Mouse (Mus musculus) embryonic facial prominence, embryonic 15.5 days (tissue): ENCODE measurements around the gene Borcs5. TPM values are rescaled to one million over a fixed set of nuclear protein-coding genes. Genes with fewer than 3 reads are reported as not detected.

Experiments
- ATAC-seq: fragments of 200-750 bp; cut with Nextera tagmentation; 2 replicates; pipeline ENCODE4 v1.8.0; 2017; ENCODE audit warnings: low read depth, moderate TSS enrichment; ENCODE audit not compliant: insufficient number of reproducible peaks, low FRiP score, low TSS enrichment
- H3K27ac ChIP-seq: fragments of 300-500 bp; sonication (generic); replicated peaks from 2 replicates; pipeline ENCODE4 v1.5.1; 2015; ENCODE audit warnings: mild to moderate bottlenecking, inconsistent platforms
- H3K27me3 ChIP-seq: fragments of 300-500 bp; sonication (generic); 2 replicates; pipeline ENCODE4 v1.6.1; 2015; ENCODE audit warnings: inconsistent platforms
- H3K36me3 ChIP-seq: fragments of 300-500 bp; sonication (generic); 2 replicates; pipeline ENCODE4 v1.6.1; 2015; ENCODE audit warnings: mild to moderate bottlenecking, inconsistent platforms
- H3K4me1 ChIP-seq: fragments of 300-500 bp; sonication (generic); 2 replicates; pipeline ENCODE4 v1.6.1; 2015; ENCODE audit warnings: inconsistent platforms
- H3K4me2 ChIP-seq: fragments of 300-500 bp; sonication (generic); replicated peaks from 2 replicates; pipeline ENCODE4 v1.6.1; 2015; ENCODE audit warnings: mild to moderate bottlenecking, inconsistent platforms
- H3K4me3 ChIP-seq: fragments of 300-500 bp; sonication (generic); replicated peaks from 2 replicates; pipeline ENCODE4 v1.5.1; 2015; ENCODE audit warnings: mild to moderate bottlenecking, inconsistent platforms
- H3K9ac ChIP-seq: fragments of 300-500 bp; sonication (generic); 2 replicates; pipeline ENCODE4 v1.6.1; 2015; ENCODE audit warnings: inconsistent platforms
- H3K9me3 ChIP-seq: fragments of 300-500 bp; sonication (generic); replicated peaks from 2 replicates; pipeline ENCODE4 v1.6.1; 2016; ENCODE audit warnings: inconsistent platforms
- WGBS: fragments of 180-500 bp; shearing (Covaris S2); methylation state at CpG from one replicate; pipeline ENCODE4 v1.1.7; 2015; 5-methylcytosine and 5-hydroxymethylcytosine counted together
- polyA plus RNA-seq: library from polyadenylated mRNA; unstranded; fragments of >200 nt; fragmentation: Nextera tagmentation; extraction: Ambion mirVana; gene quantifications from 2 replicates; pipeline ENCODE4 v1.2.1, GENCODE M21; 2015

Gene Borcs5
- polyA plus RNA-seq, 1 experiment from 2014 or later, result 21.8 TPM

- H3K9me3 ChIP-seq, result no peaks in the 10 kb centered on the region
- no peak overlapping the region for H3K4me3 ChIP-seq
- no peak for ATAC-seq
- WGBS, result 65% methylated on average over 9 of the region's 9 CpGs
- no peaks in the 10 kb centered on the region for H3K36me3 ChIP-seq
- H3K4me2 ChIP-seq, result no peak overlapping the region
- H3K4me1 ChIP-seq, result peaks cover 14% of the 10 kb centered on the region
- H3K27ac ChIP-seq, result no peak overlapping the region
- H3K27me3 ChIP-seq, result 0 out of 2 replicates have a peak, but pooled peaks cover 6% of the 10 kb centered on the region
- no peak overlapping the region for H3K9ac ChIP-seq
These were observed 8.9 kb upstream of the Borcs5 start for GRCm38 (mm10) chr6:134630447-134630846.

GRCm38 (mm10) chr6:134631947-134632687, 7.2 kb upstream of the Borcs5 start, which contains the start of gene Mansc1:
TSS of gene Mansc1 (minus strand) at chr6:134632488.
- H3K9me3 ChIP-seq, result no peaks in the 10 kb centered on the region
- no peaks in the 10 kb centered on the region for H3K36me3 ChIP-seq
- H3K4me1 ChIP-seq, result peaks cover 14% of the 10 kb centered on the region
- 0 out of 2 replicates have a peak, but pooled peaks cover 6% of the 10 kb centered on the region for H3K27me3 ChIP-seq
- H3K4me2 ChIP-seq, result peak within 1 kb of the TSS; percentile 95
- peak within 1 kb of the TSS; percentile 55 for H3K4me3 ChIP-seq
- 1% methylated on average over 46 of the region's 46 CpGs for WGBS
- H3K27ac ChIP-seq, result no peak within 1 kb of the TSS
- ATAC-seq, result no peak
- peak within 1 kb of the TSS; percentile 31; the same call in 1 of the 2 replicates for H3K9ac ChIP-seq

DNA sequence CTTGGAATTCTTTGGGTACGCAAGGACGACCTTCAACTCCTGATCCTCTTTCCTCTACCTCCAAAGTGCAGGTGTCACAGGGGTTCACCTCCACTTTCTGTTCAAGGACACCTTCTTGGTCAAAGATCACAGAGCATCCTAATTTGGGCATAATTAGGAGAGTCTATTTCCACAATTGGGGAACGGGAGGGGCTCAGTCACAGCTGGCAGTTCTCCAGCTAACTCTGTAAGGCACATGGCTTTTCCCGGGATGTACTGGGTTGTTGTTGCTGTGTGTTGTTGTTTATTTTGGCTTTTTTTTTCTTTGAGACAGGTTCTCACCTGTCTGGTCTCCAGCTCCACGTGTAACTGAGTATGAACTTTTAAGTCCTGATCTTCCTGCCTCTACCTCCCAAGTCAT, 6.6 kb upstream of the Borcs5 start:
- peaks cover 14% of the 10 kb centered on the region for H3K4me1 ChIP-seq
- H3K27ac ChIP-seq, result no peak overlapping the region
- peak overlapping the region; percentile 95 for H3K4me2 ChIP-seq
- no peak for ATAC-seq
- H3K4me3 ChIP-seq, result peak overlapping the region; percentile 55
- H3K36me3 ChIP-seq, result no peaks in the 10 kb centered on the region
- H3K9me3 ChIP-seq, result no peaks in the 10 kb centered on the region
- no peak overlapping the region for H3K9ac ChIP-seq
- H3K27me3 ChIP-seq, result 0 out of 2 replicates have a peak, but pooled peaks cover 6% of the 10 kb centered on the region
- 36% methylated on average over 5 of the region's 5 CpGs for WGBS

DNA sequence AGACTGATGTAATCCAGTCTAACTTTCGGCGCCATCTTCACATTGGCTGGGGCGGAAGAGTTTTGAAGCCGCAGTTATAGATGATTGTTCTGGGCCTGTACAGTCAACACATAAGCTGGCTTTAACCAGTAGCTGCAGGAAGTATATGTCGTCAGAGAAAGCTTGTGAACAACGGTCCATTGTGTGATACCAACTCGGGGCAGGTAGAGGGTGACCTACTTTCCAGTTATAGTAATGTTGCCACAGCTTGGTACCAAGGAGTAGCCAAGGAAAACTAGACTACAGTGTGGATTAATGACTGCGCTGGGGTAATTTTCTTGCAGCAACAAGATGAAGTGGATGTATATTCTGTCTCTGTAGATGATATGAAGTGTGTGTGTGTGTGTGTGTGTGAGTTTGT, 5.8 kb upstream of the Borcs5 start:
- Histone ChIP-seq H3K9me3 (no peaks in the 10 kb centered on the region), H3K27me3 (0 out of 2 replicates have a peak, but pooled peaks cover 6% of the 10 kb centered on the region), H3K9ac (no peak overlapping the region), H3K4me2 (no peak overlapping the region), H3K27ac (no peak overlapping the region), H3K4me3 (no peak overlapping the region), H3K4me1 (peaks cover 14% of the 10 kb centered on the region), H3K36me3 (no peaks in the 10 kb centered on the region)
- ATAC-seq, result no peak
- 74% methylated on average over 8 of the region's 8 CpGs for WGBS

- no peak overlapping the region for H3K4me2 ChIP-seq
- H3K27me3 ChIP-seq, result no peaks in the 10 kb centered on the region
- 42% methylated on average over 4 of the region's 4 CpGs for WGBS
- H3K9ac ChIP-seq, result no peak overlapping the region
- no peak for ATAC-seq
- no peaks in the 10 kb centered on the region for H3K9me3 ChIP-seq
- H3K36me3 ChIP-seq, result no peaks in the 10 kb centered on the region
- H3K27ac ChIP-seq, result no peak overlapping the region
- no peak overlapping the region for H3K4me3 ChIP-seq
- peaks cover 17% of the 10 kb centered on the region for H3K4me1 ChIP-seq
These were observed 2.8 kb upstream of the Borcs5 start for GRCm38 (mm10) chr6:134636476-134636875.

DNA sequence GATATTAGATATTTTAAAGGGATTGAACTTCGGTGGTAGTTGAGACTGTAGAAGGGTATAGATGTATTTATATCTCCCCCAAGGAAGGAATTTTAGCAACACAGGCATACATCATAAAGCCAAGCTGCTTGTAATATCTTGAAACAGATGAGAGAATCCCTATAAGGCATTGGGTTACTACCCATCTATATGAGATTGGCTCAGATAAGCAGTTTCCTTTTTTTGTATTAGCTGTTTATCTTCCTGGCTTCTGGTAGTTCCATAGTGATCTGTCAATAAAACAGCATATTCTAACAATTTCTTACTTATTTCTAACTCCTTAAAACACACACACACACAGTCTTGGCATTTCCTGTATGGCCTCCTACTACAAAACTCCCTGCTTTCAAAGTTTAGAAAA, 590 bp downstream of the Borcs5 start:
- 90% methylated on average over 1 of the region's 1 CpGs for WGBS
- Histone ChIP-seq H3K4me1 (peaks cover 11% of the 10 kb centered on the region; the same call in 1 of the 2 replicates), H3K27ac (no peak overlapping the region), H3K36me3 (peaks cover 3% of the 10 kb centered on the region; the same call in 1 of the 2 replicates), H3K9me3 (no peaks in the 10 kb centered on the region), H3K4me3 (no peak overlapping the region), H3K27me3 (no peaks in the 10 kb centered on the region), H3K9ac (no peak overlapping the region), H3K4me2 (no peak overlapping the region)
- ATAC-seq, result no peak

DNA sequence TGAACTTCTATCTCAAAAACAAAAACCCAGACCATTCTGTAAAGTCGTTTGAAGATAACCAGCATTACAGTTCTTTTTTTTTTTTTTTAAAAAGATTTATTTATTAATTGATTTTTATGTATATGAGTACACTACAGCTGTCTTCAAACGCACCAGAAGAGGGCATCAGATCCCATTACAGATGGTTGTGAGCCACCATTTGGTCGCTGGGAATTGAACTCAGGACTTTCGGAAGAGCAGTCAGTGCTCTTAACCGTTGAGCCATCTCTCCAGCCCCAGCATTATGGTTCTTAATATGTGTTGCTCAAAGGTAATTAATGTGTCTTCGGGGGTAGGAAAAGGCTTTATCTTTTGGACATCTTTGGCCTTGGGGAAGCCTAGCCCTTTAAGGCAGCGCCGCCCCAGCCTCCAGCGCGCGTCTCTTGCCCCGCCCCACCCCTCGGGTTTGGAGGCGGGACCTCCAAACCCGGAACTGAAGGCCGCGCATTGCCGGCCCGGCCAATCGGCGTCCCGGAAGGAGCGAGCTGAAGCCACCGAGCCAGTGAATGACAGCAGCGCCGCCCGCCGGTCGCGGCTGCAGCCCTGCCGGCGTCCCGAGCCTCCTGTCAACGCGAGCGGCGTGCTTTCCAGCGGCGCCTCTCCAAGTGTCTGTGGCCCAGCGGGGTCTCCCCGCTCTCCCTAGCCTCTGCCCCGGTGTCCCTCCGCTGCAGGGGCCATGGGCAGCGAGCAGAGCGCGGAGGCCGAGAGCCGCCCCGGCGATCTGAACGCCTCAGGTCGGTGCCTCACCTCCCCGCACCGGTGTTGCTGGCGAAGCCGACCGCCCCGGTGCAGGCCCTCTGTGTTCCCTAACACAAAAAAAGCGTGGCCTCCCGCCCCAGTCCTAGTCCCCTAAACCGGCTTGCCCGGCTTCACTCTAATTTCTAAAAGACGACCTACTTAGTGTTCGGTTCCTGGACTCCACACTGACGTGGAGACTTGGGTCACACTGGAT, 1.5 kb downstream of the Borcs5 start:
- Histone ChIP-seq H3K27me3 (no peaks in the 10 kb centered on the region), H3K9me3 (no peaks in the 10 kb centered on the region), H3K36me3 (peaks cover 8% of the 10 kb centered on the region; the same call in 1 of the 2 replicates), H3K27ac (peak overlapping the region; percentile 80), H3K9ac (peak overlapping the region; percentile 83), H3K4me1 (peaks cover 11% of the 10 kb centered on the region; the same call in 1 of the 2 replicates), H3K4me3 (peak overlapping the region; percentile 79), H3K4me2 (peak overlapping the region; percentile 68)
- WGBS, result 2% methylated on average over 65 of the region's 65 CpGs
- peak; percentile 99 for ATAC-seq

- H3K27ac ChIP-seq, result peak overlapping the region; percentile 80; the same call in 1 of the 2 replicates
- H3K4me2 ChIP-seq, result peak overlapping the region; percentile 68
- peaks cover 8% of the 10 kb centered on the region; the same call in 1 of the 2 replicates for H3K36me3 ChIP-seq
- H3K9ac ChIP-seq, result peak overlapping the region; percentile 83; the same call in 1 of the 2 replicates
- H3K27me3 ChIP-seq, result no peaks in the 10 kb centered on the region
- no peak for ATAC-seq
- WGBS, result 64% methylated on average over 9 of the region's 9 CpGs
- H3K9me3 ChIP-seq, result no peaks in the 10 kb centered on the region
- peaks cover 11% of the 10 kb centered on the region; the same call in 1 of the 2 replicates for H3K4me1 ChIP-seq
- H3K4me3 ChIP-seq, result peak overlapping the region; percentile 79
These were observed 2.6 kb downstream of the Borcs5 start for GRCm38 (mm10) chr6:134641738-134642446.

GRCm38 (mm10) chr6:134643296-134643695, 4.0 kb downstream of the Borcs5 start:
- Histone ChIP-seq H3K36me3 (peaks cover 8% of the 10 kb centered on the region; the same call in 1 of the 2 replicates), H3K4me2 (no peak overlapping the region), H3K4me1 (peaks cover 19% of the 10 kb centered on the region), H3K4me3 (no peak overlapping the region), H3K27ac (no peak overlapping the region), H3K9me3 (no peaks in the 10 kb centered on the region), H3K9ac (no peak overlapping the region), H3K27me3 (no peaks in the 10 kb centered on the region)
- WGBS, result 96% methylated on average over 5 of the region's 5 CpGs
- no peak for ATAC-seq

GRCm38 (mm10) chr6:134646835-134647234, 7.5 kb downstream of the Borcs5 start:
- Histone ChIP-seq H3K4me3 (no peak overlapping the region), H3K4me1 (peaks cover 13% of the 10 kb centered on the region), H3K9me3 (no peaks in the 10 kb centered on the region), H3K27ac (peak overlapping the region; percentile 68; the same call in 1 of the 2 replicates), H3K36me3 (peaks cover 8% of the 10 kb centered on the region; the same call in 1 of the 2 replicates), H3K9ac (no peak overlapping the region), H3K4me2 (no peak overlapping the region), H3K27me3 (no peaks in the 10 kb centered on the region)
- no peak for ATAC-seq
- WGBS, result 86% methylated on average over 6 of the region's 6 CpGs
